Mouse (Mus musculus): ENCODE data around the gene Gon4l.

The Gon4l gene

DNA sequence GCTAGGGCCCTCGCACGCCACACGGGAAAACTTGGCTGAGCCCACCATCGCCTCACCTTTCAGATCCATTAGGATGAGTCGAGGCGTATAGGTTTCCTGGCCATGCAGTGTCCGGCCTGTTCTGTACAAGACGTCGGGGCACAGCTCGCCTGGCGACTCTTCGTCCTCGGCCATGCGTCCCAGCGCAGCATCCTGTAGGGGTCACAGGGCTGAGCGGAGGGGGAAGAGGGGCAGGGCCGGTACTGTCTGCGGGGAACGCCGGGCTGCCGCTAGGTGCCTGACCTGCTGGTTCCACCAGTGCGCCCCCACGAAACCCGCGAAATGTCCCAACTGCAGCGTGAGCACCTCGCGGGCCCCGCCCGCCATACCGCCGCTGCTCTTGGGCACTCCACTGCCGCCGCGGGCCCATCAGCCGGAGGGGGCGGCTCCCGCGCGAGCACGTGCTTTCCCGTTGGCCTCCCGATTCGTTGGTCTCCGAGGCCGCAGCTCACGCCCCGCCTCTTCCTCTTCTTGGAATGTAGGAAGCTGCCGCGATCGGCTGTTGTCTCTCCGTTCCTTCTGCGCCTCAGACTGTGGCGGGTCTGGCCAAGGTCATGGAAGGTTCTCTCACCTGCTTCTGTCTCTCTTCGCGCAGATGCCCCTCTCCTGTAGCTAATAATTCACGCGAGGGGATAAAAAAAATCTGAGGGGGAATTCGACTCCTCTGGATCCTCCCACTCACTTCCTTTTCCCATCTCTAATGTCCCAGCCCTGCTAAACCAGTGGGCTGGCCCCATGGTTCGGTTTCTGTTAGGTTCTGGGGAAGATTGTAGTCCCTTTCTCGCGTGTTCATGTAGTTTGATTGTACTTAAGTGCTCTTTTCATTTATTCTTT is 78.7 kb downstream of the Gon4l start, which contains the start of gene Msto1:
Gene Msto1, minus strand, starts transcription at position 489 of the 873 bp plus-strand sequence.
- DNase-seq = peak; percentile 93 to 95

GRCm38 (mm10) chr3:88914384-88914810 is 79.4 kb downstream of the Gon4l start:
- no peak for DNase-seq

DNA sequence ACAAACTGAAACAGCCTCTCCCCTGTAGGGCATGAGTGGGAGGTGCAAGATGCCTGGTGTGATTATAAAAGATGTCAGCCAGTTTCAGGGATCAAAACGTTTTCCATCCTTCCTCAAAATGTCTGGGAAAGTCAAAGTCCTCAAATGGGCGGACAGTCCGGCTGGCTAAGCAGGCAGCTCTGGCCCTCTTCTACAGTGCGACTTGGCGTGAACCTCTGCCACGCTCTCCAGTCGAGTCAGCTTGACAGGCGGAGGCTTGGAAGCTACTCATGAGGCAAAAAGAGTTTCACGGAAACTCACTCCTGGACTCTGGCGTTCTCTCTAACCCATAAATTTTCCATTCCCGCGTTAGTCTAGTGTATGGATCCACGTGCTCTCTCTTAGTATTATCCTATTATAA is 84.0 kb downstream of the Gon4l start:
- DNase-seq = no peak

DNA sequence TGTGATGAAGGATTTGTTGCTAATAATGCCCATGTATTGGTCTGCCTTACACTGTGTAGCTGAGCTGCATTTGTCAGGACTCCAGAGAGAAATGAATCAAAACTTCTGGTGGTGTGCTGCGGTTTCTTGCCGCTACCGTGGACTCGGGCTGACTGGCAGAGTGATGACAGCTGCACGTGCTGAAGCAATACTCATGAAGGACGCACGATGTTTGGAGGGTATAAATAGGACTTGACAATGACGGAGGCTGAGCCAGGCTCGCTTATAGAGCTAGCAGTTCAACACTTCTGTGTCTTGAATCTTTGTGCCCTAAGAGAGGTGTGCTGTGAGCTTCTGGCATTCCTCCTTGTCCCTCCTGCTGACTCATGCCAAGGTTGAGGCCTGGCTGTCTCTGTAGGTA is 86.4 kb downstream of the Gon4l start:
- DNase-seq = no peak

- no peak for DNase-seq
Measured at GRCm38 (mm10) chr3:88923989-88924591, 89.1 kb downstream of the Gon4l start.

DNA sequence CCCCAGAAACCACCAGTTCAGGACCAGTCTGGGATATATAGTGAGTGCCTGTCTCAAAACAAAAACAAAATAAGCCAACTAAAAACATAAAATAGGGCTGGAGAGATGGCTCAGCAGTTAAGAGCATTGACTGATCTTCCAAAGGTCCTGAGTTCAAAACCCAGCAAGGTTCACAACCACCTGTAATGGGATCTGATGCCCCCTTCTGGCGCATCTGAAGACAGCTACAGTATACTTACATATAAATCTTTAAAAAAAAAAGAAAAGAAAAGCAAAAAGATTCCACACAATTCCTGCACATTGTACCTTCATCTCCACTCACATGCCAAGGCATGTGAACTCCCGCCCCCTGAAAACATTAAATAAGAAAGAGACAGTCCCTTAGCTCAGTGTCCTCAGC is 90.6 kb downstream of the Gon4l start:
- no peak for DNase-seq

- peak; percentile 18 to 37 for DNase-seq
Measured at GRCm38 (mm10) chr3:88929501-88929900, 94.5 kb downstream of the Gon4l start.

- no peak for DNase-seq
Measured at GRCm38 (mm10) chr3:88939071-88939470, 104.0 kb downstream of the Gon4l start.

GRCm38 (mm10) chr3:88939749-88940148 is 104.7 kb downstream of the Gon4l start:
- DNase-seq = no peak

DNA sequence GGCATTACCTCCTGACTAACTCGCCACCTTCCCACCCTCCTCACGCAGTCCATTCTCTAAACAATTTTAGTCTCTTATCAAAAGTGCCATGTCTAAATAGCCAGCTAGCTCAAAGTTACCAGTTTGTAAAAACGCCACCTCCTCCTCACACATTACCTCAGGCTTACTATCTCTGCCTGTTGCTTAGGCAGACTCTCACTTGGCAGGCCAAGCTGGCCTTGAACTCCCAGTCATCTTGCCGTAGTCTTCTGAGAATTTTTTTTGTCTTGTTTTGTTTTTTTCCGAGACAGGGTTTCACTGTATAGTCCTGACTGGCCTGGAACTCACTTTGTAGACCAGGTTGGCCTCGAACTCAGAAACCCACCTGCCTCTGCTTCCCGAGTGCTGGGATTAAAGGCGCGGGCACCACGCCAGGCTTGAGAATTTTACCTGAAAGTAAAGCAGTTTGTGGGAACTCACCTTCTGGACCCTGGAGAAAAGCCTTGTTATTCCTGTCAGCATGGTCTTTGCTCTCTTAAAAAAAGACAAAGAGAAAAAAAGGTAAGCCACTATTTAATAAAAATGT is 107.4 kb downstream of the Gon4l start:
- DNase-seq = no peak

- DNase-seq = no peak
Measured at GRCm38 (mm10) chr3:88944109-88944508, 109.1 kb downstream of the Gon4l start.

- DNase-seq = peak; percentile 92 to 94
Measured at GRCm38 (mm10) chr3:88949786-88950575, 115.0 kb downstream of the Gon4l start.

GRCm38 (mm10) chr3:88950576-88951326 is 115.7 kb downstream of the Gon4l start, which contains the start of the genes Ash1l and Dap3:
Gene Ash1l (plus strand): TSS chr3:88950622.
Gene Dap3 (minus strand): TSS chr3:88951181.
- peak; percentile 83 for DNase-seq

GRCm38 (mm10) chr3:88951327-88951800 is 116.3 kb downstream of the Gon4l start:
- DNase-seq = no peak

DNA sequence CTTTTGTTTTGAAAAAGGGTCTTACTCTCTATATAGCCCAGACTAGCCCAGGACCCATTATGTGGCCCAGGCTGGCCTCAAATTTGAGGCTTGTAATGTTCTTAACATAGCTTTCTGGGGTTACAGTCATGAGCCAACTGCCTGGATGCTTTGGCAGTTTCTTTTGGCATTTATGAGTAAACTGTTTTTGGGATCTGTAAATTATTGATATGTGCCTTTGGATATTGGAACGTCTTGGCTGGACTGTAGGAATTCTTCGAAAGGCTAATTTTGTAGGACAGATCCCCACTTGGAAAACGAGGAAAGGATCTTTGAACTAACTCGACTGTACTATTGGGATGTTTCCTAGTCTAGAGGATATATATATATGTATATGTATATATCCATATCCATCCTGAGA is 118.2 kb downstream of the Gon4l start:
- DNase-seq = no peak

DNA sequence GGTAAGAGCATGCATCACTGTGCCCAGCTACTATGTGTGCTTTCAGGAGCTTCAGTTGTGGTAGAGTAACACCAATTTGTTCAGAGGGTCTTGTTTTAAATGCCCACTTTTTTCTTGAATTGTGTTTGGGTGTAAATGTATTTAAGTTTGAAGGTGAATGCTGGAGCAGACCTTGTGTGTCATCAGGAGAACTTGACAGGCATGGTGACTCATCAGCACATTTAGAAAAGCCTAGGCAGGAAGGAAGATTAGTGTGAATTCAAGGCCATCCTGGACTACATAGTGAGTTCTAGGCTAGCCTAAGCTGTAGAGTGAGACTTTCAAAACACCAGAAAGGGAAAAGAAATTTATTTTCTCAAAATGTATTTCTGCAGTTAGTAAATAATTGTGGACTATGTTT is 118.7 kb downstream of the Gon4l start:
- no peak for DNase-seq

Measured in thymus, postnatal 36 days (tissue).